Mouse (Mus musculus): ENCODE data around the gene Pomt2. TPM values are rescaled to one million over a fixed set of nuclear protein-coding genes. Genes with fewer than 3 reads are reported as not detected.

Pomt2 gene
- polyA plus RNA-seq, 1 experiment from 2014 or later = 17.1 TPM

DNA sequence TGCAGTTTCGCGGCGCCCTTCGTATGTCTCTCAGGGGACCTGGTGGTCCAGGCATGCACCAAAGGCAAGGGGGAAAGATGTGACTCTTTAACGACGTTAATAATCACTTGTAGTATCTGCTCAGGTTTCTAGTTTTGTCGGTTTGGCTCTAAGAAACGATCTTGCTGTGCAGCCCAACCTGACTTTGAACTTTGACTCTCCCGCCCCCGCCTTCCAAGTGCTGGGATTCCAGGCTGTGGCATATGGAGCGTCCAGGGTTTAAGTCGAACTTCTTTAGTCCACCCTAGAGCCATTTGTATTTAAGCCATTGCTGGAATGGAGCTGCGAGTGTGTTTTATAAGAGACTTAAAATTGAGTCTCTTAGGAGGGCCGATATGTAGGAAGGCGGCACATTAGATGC, 368 bp upstream of the Pomt2 start:
- 17% methylated on average over 15 of the region's 15 CpGs for WGBS
- H3K27me3 ChIP-seq (replicated peaks) = no peaks in the 10 kb centered on the region
- peaks cover 17% of the 10 kb centered on the region for H3K4me1 ChIP-seq
- peak; percentile 2; the same call in 1 of the 2 replicates for ATAC-seq (replicated peaks)
- H3K27ac ChIP-seq = peak overlapping the region; percentile 100
- no peaks in the 10 kb centered on the region for H3K36me3 ChIP-seq (replicated peaks)
- 0 out of 2 replicates have a peak, but pooled peaks cover 5% of the 10 kb centered on the region for H3K9me3 ChIP-seq
- peak overlapping the region; percentile 98 for H3K4me3 ChIP-seq
- peak overlapping the region; percentile 89 for H3K9ac ChIP-seq
- peak overlapping the region; percentile 70 for H3K4me2 ChIP-seq

GRCm38 (mm10) chr12:87146966-87147365, 802 bp downstream of the Pomt2 start, which contains the start of gene Gstz1:
Gene Gstz1, plus strand, starts transcription at chr12:87147165.
- peak within 1 kb of the TSS; percentile 89 for H3K9ac ChIP-seq
- no peaks in the 10 kb centered on the region for H3K36me3 ChIP-seq (replicated peaks)
- H3K9me3 ChIP-seq = no peaks in the 10 kb centered on the region
- H3K27me3 ChIP-seq (replicated peaks) = no peaks in the 10 kb centered on the region
- H3K4me1 ChIP-seq = peaks cover 17% of the 10 kb centered on the region
- whole genome bisulfite sequencing = under 1% methylated on average over 27 of the region's 27 CpGs
- H3K4me3 ChIP-seq = peak within 1 kb of the TSS; percentile 98
- peak within 1 kb of the TSS; percentile 70 for H3K4me2 ChIP-seq
- H3K27ac ChIP-seq = peak within 1 kb of the TSS; percentile 100
- ATAC-seq (replicated peaks) = peak; percentile 93

GRCm38 (mm10) chr12:87142156-87142555, 5.6 kb downstream of the Pomt2 start:
- ATAC-seq (replicated peaks) = no peak
- Histone ChIP-seq H3K27ac (no peak overlapping the region), H3K9ac (no peak overlapping the region), H3K36me3 (replicated peaks) (no peaks in the 10 kb centered on the region), H3K27me3 (replicated peaks) (no peaks in the 10 kb centered on the region), H3K9me3 (no peaks in the 10 kb centered on the region), H3K4me3 (no peak overlapping the region), H3K4me2 (no peak overlapping the region), H3K4me1 (peaks cover 9% of the 10 kb centered on the region)
- WGBS = 83% methylated on average over 2 of the region's 2 CpGs

DNA sequence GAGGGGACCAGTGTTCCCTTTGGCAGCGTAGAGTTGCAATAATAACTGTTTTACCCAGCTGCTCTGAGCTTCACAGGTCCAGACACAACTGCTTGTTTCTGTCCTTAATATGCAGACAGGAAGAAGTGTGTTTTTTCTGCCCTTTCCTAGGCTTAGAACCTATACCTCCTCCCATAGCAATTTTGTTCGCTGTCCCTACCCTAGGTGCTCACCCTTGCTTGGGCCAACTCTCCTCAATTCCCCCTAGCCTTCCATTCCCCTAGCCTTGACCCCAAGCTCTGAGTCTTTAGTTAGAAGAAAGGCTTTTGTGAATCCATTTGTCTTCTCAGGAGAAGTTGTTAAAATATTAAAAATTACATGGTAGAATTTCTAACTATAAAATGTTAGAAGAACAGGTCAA, 9.0 kb downstream of the Pomt2 start:
- H3K27me3 ChIP-seq (replicated peaks) = no peaks in the 10 kb centered on the region
- 0 out of 2 replicates have a peak, but pooled peaks have one; percentile 6 for ATAC-seq (replicated peaks)
- H3K4me1 ChIP-seq = no peaks in the 10 kb centered on the region
- no peaks in the 10 kb centered on the region for H3K9me3 ChIP-seq
- no peak overlapping the region for H3K9ac ChIP-seq
- no peak overlapping the region for H3K4me3 ChIP-seq
- H3K27ac ChIP-seq = no peak overlapping the region
- no peak overlapping the region for H3K4me2 ChIP-seq
- WGBS = 53% methylated on average over 2 of the region's 2 CpGs
- 0 out of 2 replicates have a peak, but pooled peaks cover 5% of the 10 kb centered on the region for H3K36me3 ChIP-seq (replicated peaks)

GRCm38 (mm10) chr12:87138342-87138701, 9.4 kb downstream of the Pomt2 start:
- Histone ChIP-seq H3K27ac (peak overlapping the region; percentile 32; the same call in 1 of the 2 replicates), H3K27me3 (replicated peaks) (no peaks in the 10 kb centered on the region), H3K36me3 (replicated peaks) (0 out of 2 replicates have a peak, but pooled peaks cover 5% of the 10 kb centered on the region), H3K9me3 (no peaks in the 10 kb centered on the region), H3K4me1 (no peaks in the 10 kb centered on the region), H3K4me3 (no peak overlapping the region), H3K4me2 (no peak overlapping the region), H3K9ac (no peak overlapping the region)
- peak; percentile 56 for ATAC-seq (replicated peaks)
- 35% methylated on average over 2 of the region's 2 CpGs for WGBS

GRCm38 (mm10) chr12:87137439-87138341, 10.1 kb downstream of the Pomt2 start:
- H3K36me3 ChIP-seq (replicated peaks) = peaks cover 10% of the 10 kb centered on the region; the same call in 1 of the 2 replicates
- no peak overlapping the region for H3K4me3 ChIP-seq
- no peaks in the 10 kb centered on the region for H3K4me1 ChIP-seq
- ATAC-seq (replicated peaks) = peak; percentile 66
- no peaks in the 10 kb centered on the region for H3K9me3 ChIP-seq
- peak overlapping the region; percentile 32; the same call in 1 of the 2 replicates for H3K27ac ChIP-seq
- no peaks in the 10 kb centered on the region for H3K27me3 ChIP-seq (replicated peaks)
- WGBS = 48% methylated on average over 15 of the region's 15 CpGs
- H3K9ac ChIP-seq = no peak overlapping the region
- no peak overlapping the region for H3K4me2 ChIP-seq

- WGBS = 95% methylated on average over 9 of the region's 9 CpGs
- Histone ChIP-seq H3K4me2 (no peak overlapping the region), H3K4me1 (no peaks in the 10 kb centered on the region), H3K9me3 (no peaks in the 10 kb centered on the region), H3K4me3 (no peak overlapping the region), H3K27me3 (replicated peaks) (no peaks in the 10 kb centered on the region), H3K36me3 (replicated peaks) (peaks cover 11% of the 10 kb centered on the region; the same call in 1 of the 2 replicates), H3K9ac (no peak overlapping the region), H3K27ac (no peak overlapping the region)
- no peak for ATAC-seq (replicated peaks)
Observed at GRCm38 (mm10) chr12:87132784-87133183, 15.0 kb downstream of the Pomt2 start.

DNA sequence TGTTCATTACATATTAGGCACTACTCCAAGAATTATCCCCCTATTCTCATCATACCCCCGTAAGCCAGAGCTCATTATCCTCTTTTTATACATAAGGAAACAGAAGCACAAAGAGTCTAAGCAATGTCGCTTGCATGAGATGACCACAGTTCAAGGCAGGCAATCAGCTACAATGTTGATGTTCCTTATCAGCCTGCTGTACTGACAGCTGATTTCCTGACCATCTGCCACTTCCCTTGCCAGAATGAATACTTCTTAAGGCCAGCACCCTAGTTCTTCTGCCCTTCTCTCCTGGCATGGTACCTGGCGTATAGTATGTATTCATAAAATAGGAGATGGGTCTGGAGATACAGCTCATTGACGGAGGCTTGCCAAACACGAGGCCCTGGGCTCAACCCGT, 15.6 kb downstream of the Pomt2 start:
- H3K9me3 ChIP-seq = no peaks in the 10 kb centered on the region
- peaks cover 11% of the 10 kb centered on the region; the same call in 1 of the 2 replicates for H3K36me3 ChIP-seq (replicated peaks)
- no peaks in the 10 kb centered on the region for H3K4me1 ChIP-seq
- no peak for ATAC-seq (replicated peaks)
- H3K4me3 ChIP-seq = no peak overlapping the region
- H3K4me2 ChIP-seq = no peak overlapping the region
- 89% methylated on average over 6 of the region's 6 CpGs for WGBS
- no peak overlapping the region for H3K27ac ChIP-seq
- H3K27me3 ChIP-seq (replicated peaks) = no peaks in the 10 kb centered on the region
- H3K9ac ChIP-seq = no peak overlapping the region

- H3K9me3 ChIP-seq = no peaks in the 10 kb centered on the region
- no peak for ATAC-seq (replicated peaks)
- H3K27ac ChIP-seq = no peak overlapping the region
- 64% methylated on average over 3 of the region's 3 CpGs for WGBS
- H3K4me3 ChIP-seq = no peak overlapping the region
- H3K4me2 ChIP-seq = no peak overlapping the region
- H3K36me3 ChIP-seq (replicated peaks) = peaks cover 11% of the 10 kb centered on the region; the same call in 1 of the 2 replicates
- H3K9ac ChIP-seq = no peak overlapping the region
- H3K27me3 ChIP-seq (replicated peaks) = no peaks in the 10 kb centered on the region
- H3K4me1 ChIP-seq = no peaks in the 10 kb centered on the region
Observed at GRCm38 (mm10) chr12:87131619-87132018, 16.1 kb downstream of the Pomt2 start.

- H3K9ac ChIP-seq = no peak overlapping the region
- no peak overlapping the region for H3K4me2 ChIP-seq
- H3K4me1 ChIP-seq = no peaks in the 10 kb centered on the region
- no peaks in the 10 kb centered on the region for H3K27me3 ChIP-seq (replicated peaks)
- no peak overlapping the region for H3K27ac ChIP-seq
- 73% methylated on average over 2 of the region's 2 CpGs for WGBS
- peaks cover 11% of the 10 kb centered on the region; the same call in 1 of the 2 replicates for H3K36me3 ChIP-seq (replicated peaks)
- no peaks in the 10 kb centered on the region for H3K9me3 ChIP-seq
- no peak overlapping the region for H3K4me3 ChIP-seq
- no peak for ATAC-seq (replicated peaks)
Observed at GRCm38 (mm10) chr12:87131181-87131580, 16.6 kb downstream of the Pomt2 start.

- Histone ChIP-seq H3K27me3 (replicated peaks) (no peaks in the 10 kb centered on the region), H3K4me3 (no peak overlapping the region), H3K36me3 (replicated peaks) (peaks cover 11% of the 10 kb centered on the region; the same call in 1 of the 2 replicates), H3K9me3 (no peaks in the 10 kb centered on the region), H3K4me1 (no peaks in the 10 kb centered on the region), H3K4me2 (no peak overlapping the region), H3K27ac (no peak overlapping the region), H3K9ac (no peak overlapping the region)
- 96% methylated on average over 4 of the region's 4 CpGs for WGBS
- no peak for ATAC-seq (replicated peaks)
Observed at GRCm38 (mm10) chr12:87130224-87130623, 17.5 kb downstream of the Pomt2 start.

DNA sequence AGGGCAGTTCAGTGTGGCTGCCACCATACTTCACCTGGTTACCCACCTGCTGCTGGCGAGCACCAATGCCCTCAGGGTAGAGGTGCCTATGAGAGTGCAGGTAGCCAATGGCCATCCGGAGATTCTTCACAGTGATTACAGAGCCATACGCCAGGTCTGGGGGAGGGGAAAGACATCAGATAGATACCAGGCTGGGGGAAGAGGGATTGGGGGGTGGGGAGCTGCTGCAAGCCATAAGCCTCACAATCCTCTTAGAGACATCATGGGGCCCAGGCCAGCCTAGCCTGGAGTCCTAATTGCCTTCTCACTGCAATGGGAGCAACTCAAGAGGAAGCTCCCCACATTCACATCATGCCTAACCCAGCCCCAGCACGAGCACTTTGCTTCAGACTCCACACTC, 20.5 kb downstream of the Pomt2 start:
- Histone ChIP-seq H3K4me2 (no peak overlapping the region), H3K9ac (no peak overlapping the region), H3K27me3 (replicated peaks) (no peaks in the 10 kb centered on the region), H3K4me3 (no peak overlapping the region), H3K9me3 (no peaks in the 10 kb centered on the region), H3K4me1 (no peaks in the 10 kb centered on the region), H3K36me3 (replicated peaks) (peaks cover 8% of the 10 kb centered on the region; the same call in 1 of the 2 replicates), H3K27ac (no peak overlapping the region)
- no peak for ATAC-seq (replicated peaks)
- WGBS = 62% methylated on average over 4 of the region's 4 CpGs

All from midbrain, embryonic 15.5 days (tissue).